Mouse (Mus musculus) cerebellum, postnatal 36 days (tissue): ENCODE results near the gene Slc44a4.
A peak's percentile ranks its signal among the peaks of the same experiment; 100 is the strongest.
"Not testable (repeated sequence)": the region's sequence is repeated elsewhere in the genome, so short reads cannot be mapped to it uniquely, and the experiment has no call there.

Source experiments
- DNase-seq, 2 experiments: peaks; one replicate each; pipeline ENCODE4 v3.0.0; 2021 to 2022; ENCODE audit warnings: mixed read lengths in 2 of 2

The Slc44a4 gene

DNA sequence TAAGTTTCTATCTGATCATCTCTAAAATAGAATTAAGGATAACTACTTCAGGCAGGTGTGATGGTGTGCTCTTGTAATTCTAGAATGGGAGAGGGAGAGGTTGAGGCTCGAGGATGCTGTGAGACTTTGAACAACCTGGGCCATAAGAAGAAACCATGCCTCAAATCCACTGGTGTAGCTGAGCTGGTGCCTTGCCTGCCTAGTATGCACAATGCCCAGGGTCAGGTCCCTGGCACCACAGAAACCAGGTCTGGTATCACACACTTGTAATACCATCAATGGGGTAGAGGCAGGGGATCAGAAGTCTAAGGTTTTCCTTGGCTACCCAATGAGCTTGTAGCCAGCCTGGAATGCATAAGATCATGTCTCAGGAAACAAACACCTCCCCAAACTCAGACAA, 48.6 kb downstream of the Slc44a4 start:
- no peak for DNase-seq

DNA sequence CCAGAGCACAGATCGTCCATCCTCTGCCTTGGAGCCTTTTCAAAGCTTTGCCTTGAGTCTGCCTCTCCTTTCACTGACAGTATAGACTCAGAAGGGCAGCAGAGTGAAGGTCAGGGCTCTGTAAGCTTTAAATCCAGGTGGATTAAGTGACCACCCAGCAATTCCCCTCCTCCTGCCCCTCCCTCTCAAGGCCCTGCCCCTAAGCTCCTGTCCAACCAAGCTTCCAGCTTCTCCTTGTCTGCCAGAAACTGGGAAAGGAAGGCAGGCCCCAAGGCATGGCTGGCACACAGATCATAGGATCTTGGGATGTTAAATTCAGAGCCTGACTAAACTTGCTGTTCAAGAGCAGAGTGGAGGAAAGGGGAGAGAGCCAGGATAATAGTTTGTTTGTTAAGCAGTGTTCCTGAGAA, 50.4 kb downstream of the Slc44a4 start:
- DNase-seq = no peak

DNA sequence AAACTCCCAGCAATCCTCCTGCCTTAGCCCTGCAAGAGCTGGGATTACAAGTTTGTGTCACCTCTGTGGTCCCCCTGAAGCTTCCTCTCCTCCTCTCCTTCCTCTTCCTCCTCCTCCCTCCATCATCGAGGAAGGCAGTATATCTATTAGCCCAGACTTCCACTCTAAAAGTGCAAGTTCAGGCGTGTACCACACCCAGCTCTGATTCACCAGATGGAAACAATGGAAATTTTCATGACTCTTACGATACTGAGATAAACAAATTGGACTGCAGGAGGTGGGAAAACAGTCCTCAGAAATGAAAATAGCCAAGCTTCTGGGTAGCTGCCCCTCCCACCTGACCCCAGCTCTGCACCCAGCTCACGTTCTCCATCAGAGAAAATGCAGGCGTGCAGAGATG, 51.4 kb downstream of the Slc44a4 start:
- DNase-seq = no peak

DNA sequence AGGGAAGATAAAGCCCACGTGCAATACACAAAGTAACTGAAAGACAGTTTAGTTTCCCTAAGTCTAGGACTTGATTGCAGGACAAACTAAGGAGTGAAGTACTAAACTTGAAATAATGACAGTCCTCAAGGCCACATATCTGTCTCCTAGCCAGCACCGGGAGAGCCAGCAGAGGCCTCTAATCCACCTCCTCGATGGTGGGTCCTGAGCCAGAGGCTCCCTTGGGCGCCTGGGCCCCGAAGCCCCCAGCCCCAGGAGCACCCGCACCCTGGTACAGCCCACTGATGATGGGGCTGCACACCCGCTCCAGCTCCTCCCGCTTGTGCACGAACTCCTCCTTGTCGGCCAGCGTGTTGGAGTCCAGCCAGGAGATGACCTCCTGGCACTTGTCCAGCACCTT, 55.6 kb downstream of the Slc44a4 start, which contains the start of gene Gm20481:
Gene Gm20481 (plus strand): TSS at position 91 of the 400 bp plus-strand sequence.
- not testable (repeated sequence) for DNase-seq

DNA sequence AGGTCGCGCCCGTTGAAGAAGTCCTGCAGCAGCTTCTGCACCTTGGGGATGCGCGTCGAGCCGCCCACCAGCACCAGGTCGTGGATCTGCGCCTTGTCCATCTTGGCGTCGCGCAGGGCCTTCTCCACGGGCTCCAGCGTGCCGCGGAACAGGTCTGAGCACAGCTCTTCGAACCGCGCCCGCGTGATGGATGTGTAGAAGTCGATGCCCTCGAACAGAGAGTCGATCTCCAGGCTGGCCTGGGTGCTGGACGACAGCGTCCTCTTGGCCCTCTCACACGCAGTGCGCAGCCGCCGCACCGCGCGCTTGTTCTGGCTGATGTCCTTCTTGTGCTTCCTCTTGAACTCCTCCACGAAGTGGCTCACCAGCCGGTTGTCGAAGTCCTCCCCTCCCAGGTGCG, 56.6 kb downstream of the Slc44a4 start:
- DNase-seq = not testable (repeated sequence)

DNA sequence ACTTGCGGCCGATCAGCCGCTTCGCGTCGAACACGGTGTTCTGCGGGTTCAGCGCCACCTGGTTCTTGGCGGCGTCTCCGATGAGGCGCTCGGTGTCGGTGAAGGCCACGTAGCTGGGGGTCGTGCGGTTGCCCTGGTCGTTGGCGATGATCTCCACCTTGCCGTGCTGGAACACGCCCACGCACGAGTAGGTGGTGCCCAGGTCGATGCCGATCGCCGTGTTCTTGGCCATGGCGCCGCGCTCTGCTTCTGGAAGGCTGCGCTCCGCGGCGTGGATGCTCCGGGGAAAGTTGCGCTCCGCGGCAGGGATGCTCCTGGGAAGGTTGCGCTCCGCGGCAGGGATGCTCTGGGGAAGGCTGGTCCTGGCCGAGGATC, 57.4 kb downstream of the Slc44a4 start:
- DNase-seq = not testable (repeated sequence)

DNA sequence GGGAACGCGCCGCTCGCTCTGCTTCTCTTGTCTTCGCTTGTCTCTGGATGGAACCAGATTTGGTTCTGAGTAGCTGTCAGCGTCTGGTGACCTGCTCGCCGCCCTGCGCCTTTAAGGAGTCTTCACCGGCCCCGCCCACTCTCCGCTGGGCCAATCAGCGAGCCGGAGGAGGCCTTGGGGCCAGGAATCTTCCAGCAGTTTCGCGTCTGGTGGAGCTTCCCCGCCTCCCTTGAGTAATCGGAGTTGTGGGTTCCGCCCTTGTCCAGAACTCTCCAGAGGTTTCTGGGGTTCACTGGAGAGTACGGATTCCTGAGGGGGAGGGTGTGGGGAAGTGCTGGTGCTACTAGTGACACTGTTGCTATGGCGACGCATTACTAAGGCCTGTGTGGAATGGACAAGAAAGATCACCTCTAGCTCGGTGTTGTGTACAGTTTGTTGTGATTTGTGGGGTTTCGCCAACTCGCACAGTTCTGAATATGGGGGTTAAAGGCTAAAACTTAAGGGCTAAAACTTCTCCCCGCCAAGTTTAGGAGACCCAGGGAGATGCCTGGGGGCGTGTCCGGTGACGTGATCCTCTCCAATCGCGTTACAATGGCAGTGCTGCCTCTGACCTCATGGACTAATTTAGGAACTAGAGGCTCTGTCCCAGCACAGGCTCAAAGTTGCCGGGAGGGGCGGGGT, 57.9 kb downstream of the Slc44a4 start, which contains the start of the genes Hspa1a and Hspa1l:
Gene Hspa1a (minus strand): TSS at position 88 of the 681 bp plus-strand sequence.
Gene Hspa1l (plus strand): TSS at position 635 of the 681 bp plus-strand sequence.
- DNase-seq = peak; percentile 76 to 87

DNA sequence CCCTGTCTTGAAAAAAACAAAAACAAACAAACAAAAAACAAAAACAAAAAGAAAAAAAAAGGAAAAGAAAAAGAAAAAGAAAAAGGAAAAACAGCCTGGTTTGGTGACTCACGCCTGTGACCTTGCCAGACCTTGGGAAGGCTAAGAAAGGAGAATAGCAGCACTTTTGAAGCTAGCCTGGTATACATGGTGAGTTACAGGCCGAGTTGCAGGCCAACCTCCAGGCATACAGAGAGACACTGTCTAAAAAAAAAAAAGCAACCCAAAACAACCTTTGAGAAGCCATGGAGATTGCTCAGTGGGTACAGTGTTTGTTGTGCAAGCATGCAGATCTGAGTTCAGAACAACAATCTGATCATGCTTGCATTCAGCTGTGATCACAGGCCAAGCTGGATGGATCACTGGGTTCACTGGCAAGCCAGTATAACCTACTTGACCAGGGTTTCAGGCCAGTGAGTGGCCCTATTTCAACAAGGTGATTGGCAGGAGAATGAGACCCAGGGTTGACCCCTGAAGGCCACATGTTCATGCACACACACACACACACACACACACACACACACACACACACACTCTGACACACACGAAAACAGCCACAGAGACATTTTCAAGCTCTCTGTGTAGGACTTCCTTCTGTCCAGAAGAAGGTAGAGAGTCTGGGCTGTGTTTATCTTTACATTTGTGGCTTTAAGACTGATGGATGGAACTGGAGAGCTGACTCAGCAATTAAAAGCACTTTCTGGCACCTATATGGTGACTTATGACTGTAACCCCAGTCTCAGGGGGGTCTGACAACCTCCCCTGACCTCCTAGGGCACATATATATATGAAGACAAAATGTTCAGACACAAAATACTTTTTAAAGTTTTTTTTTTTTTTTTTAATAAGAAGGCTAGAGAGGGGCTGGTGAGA, 61.6 kb downstream of the Slc44a4 start:
- DNase-seq = no peak

DNA sequence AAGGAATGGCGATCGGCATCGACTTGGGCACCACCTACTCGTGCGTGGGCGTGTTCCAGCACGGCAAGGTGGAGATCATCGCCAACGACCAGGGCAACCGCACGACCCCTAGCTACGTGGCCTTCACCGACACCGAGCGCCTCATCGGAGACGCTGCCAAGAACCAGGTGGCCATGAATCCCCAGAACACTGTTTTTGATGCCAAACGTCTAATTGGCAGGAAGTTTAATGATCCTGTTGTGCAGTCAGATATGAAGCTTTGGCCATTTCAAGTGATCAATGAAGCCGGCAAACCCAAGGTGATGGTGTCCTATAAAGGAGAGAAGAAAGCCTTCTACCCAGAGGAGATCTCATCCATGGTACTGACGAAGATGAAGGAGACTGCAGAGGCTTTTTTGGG, 62.7 kb downstream of the Slc44a4 start:
- DNase-seq = no peak

DNA sequence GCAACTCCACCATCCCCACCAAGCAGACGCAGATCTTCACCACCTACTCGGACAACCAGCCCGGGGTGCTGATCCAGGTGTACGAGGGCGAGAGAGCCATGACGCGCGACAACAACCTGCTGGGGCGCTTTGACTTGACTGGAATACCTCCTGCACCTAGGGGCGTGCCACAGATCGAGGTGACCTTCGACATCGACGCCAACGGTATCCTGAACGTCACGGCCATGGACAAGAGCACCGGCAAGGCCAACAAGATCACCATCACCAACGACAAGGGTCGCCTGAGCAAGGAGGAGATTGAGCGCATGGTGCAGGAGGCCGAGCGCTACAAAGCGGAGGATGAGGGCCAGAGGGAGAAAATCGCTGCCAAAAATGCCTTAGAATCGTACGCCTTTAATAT, 64.0 kb downstream of the Slc44a4 start:
- no peak for DNase-seq

DNA sequence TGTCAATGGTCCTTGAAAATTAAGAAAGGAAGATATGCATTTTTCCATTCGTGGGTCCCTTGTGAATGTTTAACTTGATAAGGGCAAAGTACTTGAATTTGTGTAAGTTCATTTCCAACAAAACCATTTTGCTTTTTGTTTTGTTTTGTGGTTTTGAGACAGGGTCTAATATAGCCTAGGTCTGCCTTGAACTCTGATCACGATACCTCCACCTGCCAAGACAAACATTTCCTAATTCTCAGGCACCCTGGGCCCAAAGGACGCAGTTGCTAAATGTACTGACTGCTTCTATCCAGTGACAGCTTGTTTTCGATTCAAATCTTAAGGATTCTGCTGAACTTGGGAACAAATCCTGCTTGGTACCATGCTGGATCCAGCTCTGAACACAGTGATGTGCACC, 65.4 kb downstream of the Slc44a4 start:
- DNase-seq = no peak
